Mouse (Mus musculus) heart, postnatal 0 days (tissue): ENCODE measurements at regions not wholly inside any gene's neighbourhood (a gene's known extent, or its start where the extent isn't known, plus 50 kb on each side); places are given as distances from the start of the nearest gene placed in this dataset.

ENCODE experiments used
- CTCF ChIP-seq: IDR thresholded peaks from 2 replicates; pipeline ENCODE4 v1.5.1; 2016; ENCODE audit warnings: antibody characterized with exemption, control low read depth, low read depth
- EP300 ChIP-seq: IDR thresholded peaks from 2 replicates; pipeline ENCODE4 v1.6.1; 2016; ENCODE audit warnings: antibody characterized with exemption, low read depth

GRCm38 (mm10) chr3:37874346-37874745 lies 150.1 kb upstream of the Gm5148 start:
- TF ChIP-seq CTCF (no peak), EP300 (no peak)
